Mouse (Mus musculus) ES-Bruce4 (cell line): ENCODE results near the gene Wrap73.

Source experiments
- CTCF ChIP-seq: IDR thresholded peaks from one replicate; pipeline ENCODE4 v1.8.1; 2011; ENCODE audit warnings: low read depth, low read length
- EP300 ChIP-seq: IDR thresholded peaks from 2 replicates; pipeline ENCODE4 v1.6.1; 2011; ENCODE audit warnings: low read depth, low read length; ENCODE audit not compliant: insufficient read depth
- POLR2A ChIP-seq: IDR thresholded peaks from one replicate; pipeline ENCODE4 v1.8.1; 2011; ENCODE audit warnings: low read length; ENCODE audit not compliant: insufficient read depth

DNA sequence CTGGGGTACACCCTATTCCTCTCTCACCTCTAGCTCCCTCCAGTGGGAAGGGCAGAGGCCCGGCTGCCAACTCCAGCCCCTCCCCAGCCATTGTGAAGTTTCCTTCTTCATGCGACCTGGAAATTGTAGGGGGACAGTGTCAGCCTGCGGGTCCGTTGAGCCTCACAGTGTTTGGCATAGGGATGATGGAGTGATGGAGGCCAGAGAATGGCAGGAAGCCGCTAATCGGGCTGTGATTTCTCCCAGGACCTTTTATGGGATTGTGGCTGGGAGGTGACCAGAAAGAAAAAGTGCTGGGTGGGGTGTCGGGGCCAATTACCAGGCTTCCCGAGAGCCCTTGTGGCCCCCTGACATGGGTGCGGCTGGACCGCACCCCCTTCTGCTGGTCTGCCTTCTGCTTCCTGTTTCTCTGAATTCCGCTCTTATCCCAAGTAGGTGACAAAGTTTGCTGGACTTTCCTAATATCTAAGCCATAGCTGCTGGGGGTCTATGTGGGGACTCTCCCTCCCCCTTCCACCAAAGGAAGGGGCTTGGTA lies 43.9 kb downstream of the Wrap73 start:
- TF ChIP-seq CTCF (no peak), POLR2A (no peak), EP300 (no peak)
